Mouse (Mus musculus) G1E (cell line): ENCODE measurements around the gene Ssc5d.

Experiments
- CTCF ChIP-seq: IDR thresholded peaks from 2 replicates; pipeline ENCODE4 v1.5.1; 2012; ENCODE audit warnings: low read depth, low read length, inconsistent platforms, mixed read lengths
- POLR2AphosphoS5 ChIP-seq: IDR thresholded peaks from 2 replicates; pipeline ENCODE4 v1.6.1; 2012; ENCODE audit warnings: low read depth, low read length, inconsistent platforms; ENCODE audit not compliant: insufficient replicate concordance
- TAL1 ChIP-seq: conservative IDR thresholded peaks from 2 replicates; pipeline ENCODE4 v1.6.1; 2012; ENCODE audit warnings: low read depth, low read length, inconsistent platforms, mixed read lengths

GRCm38 (mm10) chr7:4940068-4940479 is 14.5 kb downstream of the Ssc5d start:
- TF ChIP-seq CTCF = peak; percentile 65; the same call in 1 of the 2 replicates
- TF ChIP-seq TAL1 = no peak
- TF ChIP-seq POLR2AphosphoS5 = no peak
